Mouse (Mus musculus) liver, embryonic 14.5 days (tissue): ENCODE measurements at regions not wholly inside any gene's neighbourhood (a gene's known extent, or its start where the extent isn't known, plus 50 kb on each side); places are given as distances from the start of the nearest gene placed in this dataset.

Experiments
- CTCF ChIP-seq: IDR thresholded peaks from 2 replicates; pipeline ENCODE4 v1.5.1; 2016; ENCODE audit warnings: antibody characterized with exemption, low read depth, control low read depth
- EP300 ChIP-seq: IDR thresholded peaks from 2 replicates; pipeline ENCODE4 v1.6.1; 2016; ENCODE audit warnings: antibody characterized with exemption, low read depth

DNA sequence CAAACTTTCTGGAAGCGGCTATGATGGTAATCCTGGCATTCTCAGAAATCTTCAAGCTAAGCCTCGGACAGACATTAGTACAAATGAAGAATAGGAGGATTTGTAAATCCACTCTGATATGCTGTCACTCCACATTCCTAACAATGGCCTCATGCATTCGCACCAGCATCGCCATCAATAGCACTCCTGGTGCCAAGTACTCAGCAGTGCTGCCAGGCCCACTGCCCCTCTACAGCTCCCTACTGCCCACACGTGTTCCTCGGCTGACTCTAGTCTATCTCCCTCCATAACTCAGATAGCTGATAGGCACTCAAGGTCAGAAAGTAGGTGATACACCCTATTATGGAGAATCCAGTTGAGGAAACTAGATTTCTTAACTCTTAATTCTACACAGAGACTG lies 75.7 kb upstream of the Gm12728 start:
- TF ChIP-seq CTCF (no peak), EP300 (no peak)
